Mouse (Mus musculus) ovary, postnatal 36 days (tissue): Measurements from ENCODE around the gene Ap5m1.
"Not testable (repeated sequence)": the region's sequence is repeated elsewhere in the genome, so short reads cannot be mapped to it uniquely, and the experiment has no call there.

Source experiments
- DNase-seq: peaks from one replicate; pipeline ENCODE4 v3.0.0; 2022; ENCODE audit warnings: low spot score, mixed read lengths

Gene Ap5m1

GRCm38 (mm10) chr14:49065529-49066273, at the start of gene Ap5m1:
Gene Ap5m1 (plus strand): TSS chr14:49066097.
- DNase-seq: no peak

GRCm38 (mm10) chr14:49019765-49020164, 46.1 kb upstream of the Ap5m1 start:
- no peak for DNase-seq

GRCm38 (mm10) chr14:49027040-49027778, 38.7 kb upstream of the Ap5m1 start:
- DNase-seq: no peak

- no peak for DNase-seq
Observed at GRCm38 (mm10) chr14:49027779-49028368, 38.0 kb upstream of the Ap5m1 start.

- DNase-seq: no peak
Observed at GRCm38 (mm10) chr14:49028991-49029390, 36.9 kb upstream of the Ap5m1 start.

GRCm38 (mm10) chr14:49045610-49046009, 20.3 kb upstream of the Ap5m1 start:
- DNase-seq: no peak

- no peak for DNase-seq
Observed at GRCm38 (mm10) chr14:49049492-49049891, 16.4 kb upstream of the Ap5m1 start.

GRCm38 (mm10) chr14:49063838-49064237, 2.1 kb upstream of the Ap5m1 start:
- no peak for DNase-seq

- peak; percentile 97 for DNase-seq
Observed at GRCm38 (mm10) chr14:49066274-49066823, 452 bp downstream of the Ap5m1 start, which contains the start of gene Exoc5. Gene Exoc5 (minus strand): TSS chr14:49066653.

- no peak for DNase-seq
Observed at GRCm38 (mm10) chr14:49072837-49073236, 6.9 kb downstream of the Ap5m1 start.

- DNase-seq: no peak
Observed at GRCm38 (mm10) chr14:49073896-49074295, 8.0 kb downstream of the Ap5m1 start.

GRCm38 (mm10) chr14:49074361-49074760, 8.5 kb downstream of the Ap5m1 start:
- DNase-seq: no peak

GRCm38 (mm10) chr14:49078820-49079219, 12.9 kb downstream of the Ap5m1 start:
- no peak for DNase-seq

- DNase-seq: no peak
Observed at GRCm38 (mm10) chr14:49086522-49086921, 20.6 kb downstream of the Ap5m1 start.

GRCm38 (mm10) chr14:49088155-49089048, 22.5 kb downstream of the Ap5m1 start:
- no peak for DNase-seq

- DNase-seq: no peak
Observed at GRCm38 (mm10) chr14:49089461-49090058, 23.7 kb downstream of the Ap5m1 start.

GRCm38 (mm10) chr14:49090102-49090501, 24.2 kb downstream of the Ap5m1 start:
- no peak for DNase-seq

GRCm38 (mm10) chr14:49091277-49091676, 25.4 kb downstream of the Ap5m1 start:
- DNase-seq: no peak

GRCm38 (mm10) chr14:49091755-49092154, 25.9 kb downstream of the Ap5m1 start:
- DNase-seq: not testable (repeated sequence)

- DNase-seq: peak; percentile 50
Observed at GRCm38 (mm10) chr14:49118381-49118780, 52.5 kb downstream of the Ap5m1 start.

- DNase-seq: no peak
Observed at GRCm38 (mm10) chr14:49121723-49122122, 55.8 kb downstream of the Ap5m1 start.
